Mouse (Mus musculus) heart, postnatal 0 days (tissue): Measurements from ENCODE around the gene Def6. TPM values are rescaled to one million over a fixed set of nuclear protein-coding genes. Genes with fewer than 3 reads are reported as not detected.

Source experiments
- ATAC-seq: fragments of 200-750 bp; cut with Nextera tagmentation; 2 replicates; pipeline ENCODE4 v1.8.0; 2017; ENCODE audit warnings: low read depth, moderate number of reproducible peaks, moderate library complexity; ENCODE audit not compliant: insufficient read depth
- DNase-seq: peaks from one replicate; pipeline ENCODE4 v3.0.0-alpha.2; 2016; ENCODE audit warnings: low spot score
- H3K27ac ChIP-seq: fragments of 300-500 bp; sonication (generic); 2 replicates; pipeline ENCODE4 v1.5.1; 2014; ENCODE audit warnings: low read depth, mild to moderate bottlenecking
- H3K27me3 ChIP-seq: fragments of 300-500 bp; sonication (generic); 2 replicates; pipeline ENCODE4 v1.6.1; 2014; ENCODE audit warnings: low read length, mixed read lengths; ENCODE audit not compliant: control insufficient read depth, insufficient read depth
- H3K36me3 ChIP-seq: fragments of 300-500 bp; sonication (generic); replicated peaks from 2 replicates; pipeline ENCODE4 v1.6.1; 2014; ENCODE audit warnings: low read length, mixed read lengths; ENCODE audit not compliant: control insufficient read depth, insufficient read depth
- H3K4me1 ChIP-seq: fragments of 300-500 bp; sonication (generic); 2 replicates; pipeline ENCODE4 v1.6.1; 2014; ENCODE audit warnings: antibody characterized with exemption; ENCODE audit not compliant: control insufficient read depth, insufficient read depth
- H3K4me2 ChIP-seq: fragments of 300-500 bp; sonication (generic); 2 replicates; pipeline ENCODE4 v1.6.1; 2014; ENCODE audit warnings: low read depth, mild to moderate bottlenecking, low read length, moderate library complexity
- H3K4me3 ChIP-seq: fragments of 300-500 bp; sonication (generic); 2 replicates; pipeline ENCODE4 v1.5.1; 2014; ENCODE audit warnings: low read depth, low read length
- H3K9ac ChIP-seq: fragments of 300-500 bp; sonication (generic); replicated peaks from 2 replicates; pipeline ENCODE4 v1.6.1; 2014; ENCODE audit warnings: low read depth, low read length, mixed read lengths
- H3K9me3 ChIP-seq: fragments of 300-500 bp; sonication (generic); replicated peaks from 2 replicates; pipeline ENCODE4 v1.6.1; 2016; ENCODE audit warnings: low read length; ENCODE audit not compliant: control insufficient read depth
- CTCF ChIP-seq: IDR thresholded peaks from 2 replicates; pipeline ENCODE4 v1.5.1; 2016; ENCODE audit warnings: antibody characterized with exemption, control low read depth, low read depth
- EP300 ChIP-seq: IDR thresholded peaks from 2 replicates; pipeline ENCODE4 v1.6.1; 2016; ENCODE audit warnings: antibody characterized with exemption, low read depth
- WGBS: fragments of 180-500 bp; shearing (Covaris S2); extraction: QIAGEN DNeasy Blood & Tissue Kit; methylation state at CpG from one replicate; pipeline ENCODE4 v1.1.7; 2014; 5-methylcytosine and 5-hydroxymethylcytosine counted together
- polyA plus RNA-seq: library from polyadenylated mRNA; unstranded; fragments of >200 nt; fragmentation: Nextera tagmentation; extraction: Ambion mirVana; gene quantifications from 2 replicates; pipeline ENCODE4 v1.2.1, GENCODE M21; 2015
- total RNA-seq: library from RNA; depleted of rRNA; stranded (reverse); fragments of >200 nt; gene quantifications from 2 replicates; pipeline ENCODE4 v1.2.3, GENCODE M21; 2014; ENCODE audit warnings: low replicate concordance; rRNA removed

The Def6 gene
- total and polyA plus RNA-seq, 2 experiments from 2014 or later: 2.8 to 3.5 TPM

DNA sequence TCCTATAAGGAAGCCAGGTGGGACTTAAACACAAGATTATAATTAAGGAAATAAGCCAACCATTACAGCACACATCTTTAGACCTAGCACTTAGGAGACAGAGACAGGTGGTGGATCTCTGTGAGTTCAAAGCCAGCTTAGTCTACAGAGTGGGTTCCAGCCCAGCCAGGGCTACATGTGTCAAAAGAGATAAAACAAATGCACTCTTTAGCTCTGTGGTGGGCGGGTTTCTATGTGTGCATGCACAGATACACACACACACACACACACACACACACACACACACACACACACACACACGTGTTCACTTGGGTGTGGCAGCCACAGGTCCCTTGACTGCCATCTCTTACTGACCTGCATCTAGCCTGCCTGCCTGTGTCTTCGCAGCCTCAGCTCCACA, 70.6 kb downstream of the Def6 start:
- no peak overlapping the region for H3K9ac ChIP-seq

More for the DNA sequence above, 70.6 kb downstream of the Def6 start:
- 91% methylated on average over 3 of the region's 3 CpGs for WGBS
- no peak overlapping the region for H3K4me3 ChIP-seq
- TF ChIP-seq CTCF (no peak), EP300 (no peak)
- H3K4me2 ChIP-seq: no peak overlapping the region
- no peaks in the 10 kb centered on the region for H3K36me3 ChIP-seq
- H3K27ac ChIP-seq: no peak overlapping the region
- H3K9me3 ChIP-seq: no peaks in the 10 kb centered on the region
- no peak for DNase-seq
- peaks cover 20% of the 10 kb centered on the region for H3K4me1 ChIP-seq
- no peak for ATAC-seq
- H3K27me3 ChIP-seq: no peaks in the 10 kb centered on the region

Other genes with a start within 250 kb of the Def6 start
- 0.15 TPM in 1 of 2 replicates, not detected in the other for gene Tcp11, start 127.1 kb upstream of the Def6 start, total RNA-seq
- 0.15 and 0.25 TPM in 2 replicates for gene Tcp11, start 127.1 kb upstream of the Def6 start, polyA plus RNA-seq
- 1.2 and 3.0 TPM in 2 replicates for gene Scube3, start 65.6 kb upstream of the Def6 start, total RNA-seq
- gene Scube3, start 65.6 kb upstream of the Def6 start, polyA plus RNA-seq: 0.14 and 0.21 TPM in 2 replicates
- 24.1 and 33.0 TPM in 2 replicates for gene Zfp523, start 30.6 kb upstream of the Def6 start, total RNA-seq
- gene Zfp523, start 30.6 kb upstream of the Def6 start, polyA plus RNA-seq: 14.9 and 15.4 TPM in 2 replicates
- 6.6 and 23.1 TPM in 2 replicates for gene Ppard, start 24.9 kb downstream of the Def6 start, total RNA-seq
- 0.99 and 1.4 TPM in 2 replicates for gene Ppard, start 24.9 kb downstream of the Def6 start, polyA plus RNA-seq
- 14.1 and 21.7 TPM in 2 replicates for gene Fance, start 105.7 kb downstream of the Def6 start, total RNA-seq
- 13.8 and 14.1 TPM in 2 replicates for gene Fance, start 105.7 kb downstream of the Def6 start, polyA plus RNA-seq
- gene Rpl10a, start 120.7 kb downstream of the Def6 start, total RNA-seq: 817 and 939 TPM in 2 replicates
- 255 and 273 TPM in 2 replicates for gene Rpl10a, start 120.7 kb downstream of the Def6 start, polyA plus RNA-seq
- 13.1 and 19.7 TPM in 2 replicates for gene Tead3, start 143.0 kb downstream of the Def6 start, total RNA-seq
- gene Tead3, start 143.0 kb downstream of the Def6 start, polyA plus RNA-seq: 3.2 and 3.3 TPM in 2 replicates
- gene Tulp1, start 157.4 kb downstream of the Def6 start, total RNA-seq: 0.61 and 5.3 TPM in 2 replicates
- 0.86 and 1.3 TPM in 2 replicates for gene Tulp1, start 157.4 kb downstream of the Def6 start, polyA plus RNA-seq